Mouse (Mus musculus) forebrain, postnatal 0 days (tissue): Measurements from ENCODE around the gene Ahrr. TPM values are rescaled to one million over a fixed set of nuclear protein-coding genes. Genes with fewer than 3 reads are reported as not detected.
A peak's percentile ranks its signal among the peaks of the same experiment; 100 is the strongest.

Experiments
- ATAC-seq: fragments of 200-750 bp; cut with Nextera tagmentation; 2 replicates; pipeline ENCODE4 v1.8.0; 2017; ENCODE audit warnings: mild to moderate bottlenecking, moderate library complexity
- DNase-seq: peaks from one replicate; pipeline ENCODE4 v3.0.0-alpha.2; 2015
- H3K27ac ChIP-seq: fragments of 300-500 bp; sonication (generic); 2 replicates; pipeline ENCODE4 v1.5.1; 2014; ENCODE audit warnings: low read depth, mild to moderate bottlenecking, antibody characterized with exemption, low read length, moderate library complexity, mixed read lengths
- H3K27me3 ChIP-seq: fragments of 300-500 bp; sonication (generic); 2 replicates; pipeline ENCODE4 v1.6.1; 2014; ENCODE audit warnings: mild to moderate bottlenecking, low read length, mixed read lengths; ENCODE audit not compliant: insufficient read depth
- H3K36me3 ChIP-seq: fragments of 300-500 bp; sonication (generic); 2 replicates; pipeline ENCODE4 v1.6.1; 2014; ENCODE audit warnings: mild to moderate bottlenecking, moderate library complexity; ENCODE audit not compliant: insufficient read depth
- H3K4me1 ChIP-seq: fragments of 300-500 bp; sonication (generic); 2 replicates; pipeline ENCODE4 v1.6.1; 2014; ENCODE audit warnings: antibody characterized with exemption; ENCODE audit not compliant: insufficient read depth
- H3K4me2 ChIP-seq: fragments of 300-500 bp; sonication (generic); 2 replicates; pipeline ENCODE4 v1.6.1; 2014; ENCODE audit warnings: low read depth, mild to moderate bottlenecking, moderate library complexity
- H3K4me3 ChIP-seq: fragments of 300-500 bp; sonication (generic); 2 replicates; pipeline ENCODE4 v1.5.1; 2014; ENCODE audit warnings: low read depth, low read length, mixed read lengths
- H3K9ac ChIP-seq: fragments of 300-500 bp; sonication (generic); 2 replicates; pipeline ENCODE4 v1.6.1; 2014; ENCODE audit warnings: mild to moderate bottlenecking
- H3K9me3 ChIP-seq: fragments of 300-500 bp; sonication (generic); 2 replicates; pipeline ENCODE4 v1.6.1; 2016; ENCODE audit warnings: low read length
- CTCF ChIP-seq: sonication (generic); IDR thresholded peaks from 2 replicates; pipeline ENCODE4 v1.5.1; 2016; ENCODE audit warnings: antibody characterized with exemption, control low read depth, low read depth
- WGBS: fragments of 180-500 bp; shearing (Covaris S2); extraction: QIAGEN DNeasy Blood & Tissue Kit; methylation state at CpG from one replicate; pipeline ENCODE4 v1.1.7; 2014; 5-methylcytosine and 5-hydroxymethylcytosine counted together
- polyA plus RNA-seq: library from polyadenylated mRNA; unstranded; fragments of >200 nt; fragmentation: Nextera tagmentation; extraction: Ambion mirVana; gene quantifications from 2 replicates; pipeline ENCODE4 v1.2.1, GENCODE M21; 2015
- total RNA-seq: library from RNA; depleted of rRNA; stranded (reverse); fragments of >200 nt; gene quantifications from 2 replicates; pipeline ENCODE4 v1.2.3, GENCODE M21; 2014

Ahrr gene
- total and polyA plus RNA-seq, 2 experiments from 2014 or later: 0.80 to 2.1 TPM

DNA sequence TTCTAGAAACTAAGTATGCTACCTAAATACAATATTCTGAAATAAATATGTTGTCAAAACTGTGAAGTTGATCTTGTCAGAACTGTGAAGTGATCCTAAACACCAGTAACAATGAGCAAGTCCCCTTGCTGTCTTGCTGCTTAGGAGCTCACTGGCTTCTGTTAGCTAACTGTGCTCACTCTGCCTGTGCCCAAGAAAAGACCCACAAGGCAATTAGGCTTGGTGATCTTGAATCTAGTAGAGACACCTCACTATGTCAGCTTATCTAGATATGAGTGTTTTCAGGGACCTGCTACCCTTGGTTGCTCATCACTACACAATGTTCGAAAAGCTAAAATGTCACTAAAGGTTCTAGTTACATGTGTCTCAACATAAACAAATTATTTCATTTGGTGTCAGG lies 13.6 kb upstream of the Ahrr start:
- 97% methylated on average over 1 of the region's 1 CpGs for WGBS
- Histone ChIP-seq H3K36me3 (peaks cover 70% of the 10 kb centered on the region), H3K9me3 (no peaks in the 10 kb centered on the region), H3K9ac (no peak overlapping the region), H3K4me3 (no peak overlapping the region), H3K4me1 (no peaks in the 10 kb centered on the region), H3K27ac (no peak overlapping the region), H3K4me2 (no peak overlapping the region), H3K27me3 (no peaks in the 10 kb centered on the region)
- TF ChIP-seq CTCF: no peak
- no peak for DNase-seq
- no peak for ATAC-seq

GRCm38 (mm10) chr13:74305380-74305779 lies 13.2 kb upstream of the Ahrr start:
- Histone ChIP-seq H3K27ac (no peak overlapping the region), H3K4me2 (no peak overlapping the region), H3K4me1 (no peaks in the 10 kb centered on the region), H3K9me3 (no peaks in the 10 kb centered on the region), H3K4me3 (no peak overlapping the region), H3K36me3 (peaks cover 66% of the 10 kb centered on the region), H3K9ac (no peak overlapping the region), H3K27me3 (no peaks in the 10 kb centered on the region)
- TF ChIP-seq CTCF: no peak
- ATAC-seq (no peak), DNase-seq (no peak)
- WGBS: 87% methylated on average over 6 of the region's 6 CpGs

DNA sequence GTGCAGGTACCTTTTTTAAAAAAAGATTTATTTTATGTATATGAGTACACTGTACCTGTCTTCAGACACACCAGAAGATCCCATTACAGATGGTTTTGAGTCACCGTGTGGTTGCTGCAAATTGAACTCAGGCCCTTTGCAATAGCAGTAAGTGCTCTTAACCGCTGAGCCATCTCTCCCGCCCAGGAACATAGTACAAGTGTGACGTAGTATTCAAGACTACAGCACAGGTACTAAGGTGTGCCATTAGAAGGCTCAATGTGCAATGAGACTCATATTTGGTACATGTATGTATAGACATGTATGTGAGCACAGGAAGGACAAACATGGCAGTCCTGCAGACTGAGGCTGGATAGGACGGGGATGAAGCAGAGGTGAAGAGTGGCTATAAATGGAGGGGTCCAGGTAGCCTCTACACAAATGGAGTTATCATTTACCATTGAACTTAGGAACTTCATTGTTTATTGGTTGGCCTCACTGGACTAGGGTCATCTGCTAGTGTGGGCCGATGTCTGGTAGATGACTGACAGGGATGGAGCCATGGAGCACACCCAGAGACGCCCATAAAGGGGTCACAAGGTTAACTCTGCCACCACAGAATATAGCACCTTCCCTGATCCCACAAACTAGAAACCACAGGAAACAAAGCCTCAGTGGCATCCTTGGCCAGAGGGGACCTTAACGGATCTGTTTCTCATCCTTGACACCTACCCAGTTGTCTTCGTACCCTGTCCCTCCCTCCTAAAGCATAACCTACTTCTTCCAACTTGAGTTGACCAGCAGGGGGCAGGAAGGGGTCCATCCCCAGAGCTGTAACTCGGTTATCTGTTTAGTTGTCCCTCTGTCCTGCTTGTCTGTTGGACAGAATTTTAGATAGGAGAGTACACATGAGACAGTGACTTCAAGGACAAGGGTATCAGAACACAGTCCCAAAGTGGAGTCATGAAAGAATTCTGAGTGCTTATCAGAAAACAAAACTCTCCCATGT lies 10.2 kb upstream of the Ahrr start:
- Histone ChIP-seq H3K27me3 (no peaks in the 10 kb centered on the region), H3K4me1 (no peaks in the 10 kb centered on the region), H3K36me3 (peaks cover 48% of the 10 kb centered on the region), H3K4me2 (no peak overlapping the region), H3K9me3 (no peaks in the 10 kb centered on the region), H3K4me3 (no peak overlapping the region), H3K27ac (no peak overlapping the region), H3K9ac (no peak overlapping the region)
- TF ChIP-seq CTCF: peak; percentile 54
- ATAC-seq: no peak
- no peak for DNase-seq
- 88% methylated on average over 10 of the region's 10 CpGs for WGBS

- 76% methylated on average over 6 of the region's 6 CpGs for WGBS
These were observed 9.5 kb upstream of the Ahrr start for GRCm38 (mm10) chr13:74301607-74301984.

DNA sequence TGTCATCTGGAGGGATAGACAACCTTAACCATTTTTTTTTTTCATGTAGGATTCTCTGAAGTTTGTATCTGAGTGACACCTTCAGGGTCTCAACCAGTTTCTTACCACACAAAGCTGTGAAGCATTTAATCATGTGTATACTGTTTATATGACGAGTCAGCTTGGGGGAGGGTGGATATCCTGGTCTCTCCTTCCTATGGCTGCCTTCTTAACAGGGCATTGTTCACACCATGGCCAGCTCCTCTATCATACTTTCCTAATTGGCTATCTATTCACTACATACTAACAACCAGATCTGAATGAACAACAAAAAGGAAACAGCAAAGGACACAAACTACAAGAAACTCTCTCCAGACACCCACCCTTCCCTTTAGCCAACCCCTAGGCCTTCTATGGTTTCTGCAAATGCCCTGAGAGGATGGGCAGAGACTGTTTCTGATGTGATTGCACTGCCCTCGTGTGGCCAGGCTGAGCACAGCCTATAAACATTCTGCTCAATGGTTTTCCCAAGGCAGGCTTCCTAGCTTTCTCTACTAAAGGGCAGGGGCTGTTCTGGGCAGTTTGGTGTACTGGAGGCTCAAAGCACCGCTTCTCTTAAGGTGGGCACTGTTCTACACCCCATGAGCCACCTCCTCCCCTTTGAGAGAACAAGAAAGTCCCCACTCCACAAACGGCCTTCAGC lies 8.9 kb upstream of the Ahrr start:
- no peaks in the 10 kb centered on the region for H3K4me1 ChIP-seq
- H3K4me2 ChIP-seq: no peak overlapping the region
- no peak overlapping the region for H3K9ac ChIP-seq
- no peak overlapping the region for H3K27ac ChIP-seq
- no peak overlapping the region for H3K4me3 ChIP-seq
- ATAC-seq (peak; percentile 92), DNase-seq (peak; percentile 83)
- 45% methylated on average over 4 of the region's 4 CpGs for WGBS
- H3K27me3 ChIP-seq: no peaks in the 10 kb centered on the region
- TF ChIP-seq CTCF: peak; percentile 95
- H3K9me3 ChIP-seq: no peaks in the 10 kb centered on the region
- H3K36me3 ChIP-seq: peaks cover 36% of the 10 kb centered on the region

More at GRCm38 (mm10) chr13:74301607-74301984, 9.5 kb upstream of the Ahrr start:
- H3K4me3 ChIP-seq: no peak overlapping the region
- no peak overlapping the region for H3K4me2 ChIP-seq
- no peaks in the 10 kb centered on the region for H3K9me3 ChIP-seq
- TF ChIP-seq CTCF: no peak
- ATAC-seq: peak; percentile 23; the same call in 1 of the 2 replicates
- H3K9ac ChIP-seq: no peak overlapping the region
- no peaks in the 10 kb centered on the region for H3K4me1 ChIP-seq
- peaks cover 41% of the 10 kb centered on the region for H3K36me3 ChIP-seq
- H3K27me3 ChIP-seq: no peaks in the 10 kb centered on the region
- H3K27ac ChIP-seq: no peak overlapping the region
- no peak for DNase-seq

DNA sequence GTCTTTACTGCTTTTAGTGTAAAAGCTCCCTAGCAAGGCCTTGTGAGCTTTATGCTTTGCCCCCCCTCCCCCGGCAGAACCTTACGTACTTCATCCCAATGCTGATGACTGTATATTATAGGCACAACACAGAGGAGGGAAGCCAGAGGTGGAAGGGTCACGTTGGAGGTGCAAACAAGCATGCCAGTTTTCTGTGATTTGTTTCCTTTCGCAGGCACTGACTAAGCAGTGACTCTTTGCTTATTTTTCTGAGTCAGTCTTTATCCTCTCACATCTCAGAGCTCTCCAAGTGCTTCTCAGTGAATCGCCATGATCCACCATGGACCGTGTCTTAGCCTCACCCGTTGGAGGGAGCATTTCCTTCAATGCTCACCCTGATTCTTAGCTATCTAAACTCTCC lies 4.2 kb upstream of the Ahrr start:
- no peak for TF ChIP-seq CTCF
- Histone ChIP-seq H3K27ac (no peak overlapping the region), H3K27me3 (0 out of 2 replicates have a peak, but pooled peaks cover 4% of the 10 kb centered on the region), H3K4me3 (no peak overlapping the region), H3K9ac (no peak overlapping the region), H3K36me3 (no peaks in the 10 kb centered on the region), H3K4me1 (no peaks in the 10 kb centered on the region), H3K4me2 (no peak overlapping the region), H3K9me3 (no peaks in the 10 kb centered on the region)
- no peak for DNase-seq
- 85% methylated on average over 7 of the region's 7 CpGs for WGBS
- ATAC-seq: no peak

DNA sequence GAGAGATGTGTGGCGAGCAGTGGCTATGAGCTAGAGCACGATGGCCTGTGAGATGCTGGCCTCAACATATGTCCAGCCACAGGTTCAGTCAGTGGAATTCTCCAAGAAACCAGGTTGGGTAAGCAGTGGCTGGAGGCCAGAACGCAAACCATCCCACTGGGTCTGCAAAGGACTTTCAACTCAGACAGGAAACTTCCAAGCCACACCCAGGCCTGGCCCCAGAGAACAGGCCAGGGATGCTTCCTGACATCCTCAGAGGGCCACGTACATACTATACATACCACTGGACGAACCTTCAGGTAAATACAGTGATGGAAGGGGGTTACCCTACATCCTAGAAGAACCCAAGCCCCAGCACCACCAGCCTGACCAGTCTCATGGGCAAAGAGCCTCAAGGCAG lies 2.5 kb downstream of the Ahrr start:
- 90% methylated on average over 5 of the region's 5 CpGs for WGBS
- Histone ChIP-seq H3K27ac (no peak overlapping the region), H3K4me3 (no peak overlapping the region), H3K36me3 (no peaks in the 10 kb centered on the region), H3K4me1 (no peaks in the 10 kb centered on the region), H3K4me2 (no peak overlapping the region), H3K9ac (no peak overlapping the region), H3K27me3 (0 out of 2 replicates have a peak, but pooled peaks cover 4% of the 10 kb centered on the region), H3K9me3 (no peaks in the 10 kb centered on the region)
- no peak for ATAC-seq
- DNase-seq: no peak
- no peak for TF ChIP-seq CTCF
